Mouse (Mus musculus): ENCODE results near the gene Tjap1.

Tjap1 gene

GRCm38 (mm10) chr17:46253452-46254084 lies 29.3 kb downstream of the Tjap1 start, which contains the start of gene Lrrc73:
Gene Lrrc73, plus strand, starts transcription at chr17:46253531.
- in situ Hi-C loops (cut with MboI, MseI): no loop called here

- in situ Hi-C loops (cut with MboI, MseI): no loop called here
Measured at GRCm38 (mm10) chr17:46252571-46253451, 30.0 kb downstream of the Tjap1 start.

GRCm38 (mm10) chr17:46251174-46251573 lies 31.7 kb downstream of the Tjap1 start:
- in situ Hi-C loops (cut with MboI, MseI): no loop called here

GRCm38 (mm10) chr17:46248189-46248522 lies 34.7 kb downstream of the Tjap1 start:
- in situ Hi-C loops (cut with MboI, MseI): loop anchor here in 1 of 2 experiments (25.0 kb wide), 1 partner anchor 714 kb away; no protein-coding TSS in a partner anchor

GRCm38 (mm10) chr17:46247512-46248188 lies 35.2 kb downstream of the Tjap1 start, which contains the start of the genes Polr1c and Yipf3:
Gene Polr1c, minus strand, starts transcription at chr17:46248054.
Gene Yipf3, plus strand, starts transcription at chr17:46248080.
- in situ Hi-C loops (cut with MboI, MseI): loop anchor here in 1 of 2 experiments (25.0 kb wide), 1 partner anchor 715 kb away; no protein-coding TSS in a partner anchor

GRCm38 (mm10) chr17:46244579-46244978 lies 38.2 kb downstream of the Tjap1 start:
- in situ Hi-C loops (cut with MboI, MseI): loop anchor here in 1 of 2 experiments (25.0 kb wide), 1 partner anchor 718 kb away; no protein-coding TSS in a partner anchor

GRCm38 (mm10) chr17:46243624-46244023 lies 39.2 kb downstream of the Tjap1 start:
- in situ Hi-C loops (cut with MboI, MseI): loop anchor here in 1 of 2 experiments (25.0 kb wide), 1 partner anchor 719 kb away; no protein-coding TSS in a partner anchor

- in situ Hi-C loops (cut with MboI, MseI): loop anchor here in 1 of 2 experiments (25.0 kb wide), 1 partner anchor 719 kb away; no protein-coding TSS in a partner anchor
Measured at GRCm38 (mm10) chr17:46242993-46243392, 39.8 kb downstream of the Tjap1 start.

- in situ Hi-C loops (cut with MboI, MseI): loop anchor here in 1 of 2 experiments (25.0 kb wide), 1 partner anchor 720 kb away; no protein-coding TSS in a partner anchor
Measured at GRCm38 (mm10) chr17:46242274-46242673, 40.6 kb downstream of the Tjap1 start.

GRCm38 (mm10) chr17:46241471-46241870 lies 41.4 kb downstream of the Tjap1 start:
- in situ Hi-C loops (cut with MboI, MseI): loop anchor here in 1 of 2 experiments (25.0 kb wide), 1 partner anchor 721 kb away; no protein-coding TSS in a partner anchor

- in situ Hi-C loops (cut with MboI, MseI): loop anchor here in 1 of 2 experiments (25.0 kb wide), 1 partner anchor 723 kb away; no protein-coding TSS in a partner anchor
Measured at GRCm38 (mm10) chr17:46239516-46240114, 43.2 kb downstream of the Tjap1 start.

- in situ Hi-C loops (cut with MboI, MseI): loop anchor here in 1 of 2 experiments (25.0 kb wide), 1 partner anchor 725 kb away; no protein-coding TSS in a partner anchor
Measured at GRCm38 (mm10) chr17:46237480-46237879, 45.3 kb downstream of the Tjap1 start.

- in situ Hi-C loops (cut with MboI, MseI): loop anchor here in 1 of 2 experiments (25.0 kb wide), 1 partner anchor 725 kb away; no protein-coding TSS in a partner anchor
Measured at GRCm38 (mm10) chr17:46237079-46237478, 45.7 kb downstream of the Tjap1 start.

GRCm38 (mm10) chr17:46236067-46236466 lies 46.8 kb downstream of the Tjap1 start:
- in situ Hi-C loops (cut with MboI, MseI): loop anchor here in 1 of 2 experiments (25.0 kb wide), 1 partner anchor 726 kb away; no protein-coding TSS in a partner anchor

- in situ Hi-C loops (cut with MboI, MseI): loop anchor here (10.0 to 25.0 kb wide), 2 partner anchors 717 to 735 kb away; no protein-coding TSS in a partner anchor
Measured at GRCm38 (mm10) chr17:46227576-46227975, 55.2 kb downstream of the Tjap1 start.

- in situ Hi-C loops (cut with MboI, MseI): loop anchor here in 1 of 2 experiments (10.0 kb wide), 1 partner anchor 723 kb away; no protein-coding TSS in a partner anchor
Measured at GRCm38 (mm10) chr17:46221601-46222000, 61.2 kb downstream of the Tjap1 start.

- in situ Hi-C loops (cut with MboI, MseI): no loop called here
Measured at GRCm38 (mm10) chr17:46210550-46210949, 72.3 kb downstream of the Tjap1 start.
